Mouse (Mus musculus) heart, adult 2 months (tissue): Measurements from ENCODE around the gene Gria2. TPM values are rescaled to one million over a fixed set of nuclear protein-coding genes. Genes with fewer than 3 reads are reported as not detected.

Source experiments
- DNase-seq, 2 experiments: peaks; one replicate each; pipeline ENCODE4 v3.0.0; 2021
- H3K27ac ChIP-seq: fragments of 200-600 bp; 2 replicates; pipeline ENCODE4 v1.8.1; 2022
- H3K27me3 ChIP-seq: fragments of 200-500 bp; 2 replicates; pipeline ENCODE4 v1.6.1; 2012; ENCODE audit warnings: mild to moderate bottlenecking, low read length, inconsistent platforms, mixed read lengths; ENCODE audit not compliant: control insufficient read depth, insufficient read depth
- H3K36me3 ChIP-seq: fragments of 200-500 bp; 2 replicates; pipeline ENCODE4 v1.6.1; 2012; ENCODE audit warnings: low read length, inconsistent platforms; ENCODE audit not compliant: control insufficient read depth, insufficient read depth
- H3K4me1 ChIP-seq: fragments of 200-500 bp; 2 replicates; pipeline ENCODE4 v1.6.1; 2011; ENCODE audit warnings: low read length; ENCODE audit not compliant: control insufficient read depth, insufficient read depth
- H3K4me3 ChIP-seq: fragments of 200-600 bp; 2 replicates; pipeline ENCODE4 v1.8.1; 2022
- H3K79me2 ChIP-seq: fragments of 200-500 bp; replicated peaks from 2 replicates; pipeline ENCODE4 v1.6.1; 2012; ENCODE audit warnings: mild to moderate bottlenecking, inconsistent platforms, low read length, moderate library complexity, mixed read lengths; ENCODE audit not compliant: control insufficient read depth, insufficient read depth
- H3K9ac ChIP-seq: fragments of 200-500 bp; 2 replicates; pipeline ENCODE4 v1.6.1; 2012; ENCODE audit warnings: low read depth, mild to moderate bottlenecking, control low read depth, inconsistent platforms, low read length, mixed read lengths
- CTCF ChIP-seq: fragments of 200-600 bp; IDR thresholded peaks from 2 replicates; pipeline ENCODE4 v1.8.1; 2022; ENCODE audit warnings: antibody characterized with exemption, mild to moderate bottlenecking, moderate library complexity
- EP300 ChIP-seq: fragments of 200-500 bp; IDR thresholded peaks from 2 replicates; pipeline ENCODE4 v1.6.1; 2011; ENCODE audit warnings: low read depth, low read length, control low read depth; ENCODE audit not compliant: insufficient read depth
- POLR2A ChIP-seq: fragments of 200-500 bp; IDR thresholded peaks from 2 replicates; pipeline ENCODE4 v1.6.1; 2011; ENCODE audit warnings: mild to moderate bottlenecking, low read depth, low read length, control low read depth; ENCODE audit not compliant: insufficient read depth
- WGBS: fragments of 180-500 bp; shearing (Covaris S2); methylation state at CpG from one replicate; pipeline ENCODE4 v1.1.7; 2018; 5-methylcytosine and 5-hydroxymethylcytosine counted together
- intact Hi-C: fragments of 180-260 bp; cut with DNase I; formaldehyde crosslinking; loops from one replicate; pipeline ENCODE4 v1.15.1; 2025
- polyA plus RNA-seq: library from polyadenylated mRNA; depleted of rRNA; stranded (reverse); fragments of >200 nt; gene quantifications from 2 replicates; pipeline ENCODE4 v1.2.3, GENCODE M21; 2012
- total RNA-seq, 2 experiments: library from RNA; stranded (reverse); gene quantifications; 2 replicates each; pipeline ENCODE4 v1.2.3; 2021

The Gria2 gene
- total and polyA plus RNA-seq, 3 experiments: 0.09 TPM; not detected in 2

- intact Hi-C loops: no loop called here
- TF ChIP-seq EP300: no peak
- TF ChIP-seq CTCF: no peak
- no peak for TF ChIP-seq POLR2A
- no peaks in the 10 kb centered on the region for H3K4me1 ChIP-seq
- no peak overlapping the region for H3K4me3 ChIP-seq
- no peaks in the 10 kb centered on the region for H3K79me2 ChIP-seq
- no peak for DNase-seq
- H3K9ac ChIP-seq: no peak overlapping the region
- H3K27me3 ChIP-seq: no peaks in the 10 kb centered on the region
- no peaks in the 10 kb centered on the region for H3K36me3 ChIP-seq
- no peak overlapping the region for H3K27ac ChIP-seq
- 80% methylated on average over 3 of the region's 3 CpGs for WGBS
Observed at GRCm38 (mm10) chr3:80787116-80787744, 15.4 kb downstream of the Gria2 start.

DNA sequence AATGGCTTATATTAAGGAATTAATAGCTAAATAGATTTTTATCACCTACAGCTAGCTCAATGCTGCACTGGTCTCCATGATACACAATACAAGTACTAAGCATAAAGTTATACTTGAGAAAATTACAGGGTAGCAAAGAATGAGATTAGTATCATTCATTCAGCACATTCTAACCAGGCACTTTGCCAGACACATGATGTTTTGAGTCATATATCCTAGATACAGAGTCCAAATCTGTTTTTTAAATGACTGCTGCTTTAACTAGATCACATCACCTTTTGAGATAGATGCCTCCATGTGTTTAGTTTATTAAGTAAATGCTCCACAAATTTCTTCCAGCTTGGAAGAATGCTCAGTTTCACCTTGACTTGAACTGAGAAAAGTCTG, 21.5 kb downstream of the Gria2 start:
- Histone ChIP-seq H3K4me1 (no peaks in the 10 kb centered on the region), H3K36me3 (no peaks in the 10 kb centered on the region), H3K27ac (no peak overlapping the region), H3K4me3 (no peak overlapping the region), H3K27me3 (no peaks in the 10 kb centered on the region), H3K79me2 (no peaks in the 10 kb centered on the region), H3K9ac (no peak overlapping the region)
- intact Hi-C loops: no loop called here
- no peak for TF ChIP-seq CTCF
- TF ChIP-seq EP300: no peak
- no peak for TF ChIP-seq POLR2A
- DNase-seq: no peak

GRCm38 (mm10) chr3:80780383-80781143, 22.1 kb downstream of the Gria2 start:
- H3K4me3 ChIP-seq: no peak overlapping the region
- H3K9ac ChIP-seq: no peak overlapping the region
- H3K4me1 ChIP-seq: no peaks in the 10 kb centered on the region
- H3K36me3 ChIP-seq: no peaks in the 10 kb centered on the region
- H3K27me3 ChIP-seq: no peaks in the 10 kb centered on the region
- H3K27ac ChIP-seq: no peak overlapping the region
- no peak for DNase-seq
- TF ChIP-seq CTCF: no peak
- no peak for TF ChIP-seq POLR2A
- TF ChIP-seq EP300: no peak
- H3K79me2 ChIP-seq: no peaks in the 10 kb centered on the region
- intact Hi-C loops: no loop called here
- whole genome bisulfite sequencing: 69% methylated on average over 4 of the region's 4 CpGs

DNA sequence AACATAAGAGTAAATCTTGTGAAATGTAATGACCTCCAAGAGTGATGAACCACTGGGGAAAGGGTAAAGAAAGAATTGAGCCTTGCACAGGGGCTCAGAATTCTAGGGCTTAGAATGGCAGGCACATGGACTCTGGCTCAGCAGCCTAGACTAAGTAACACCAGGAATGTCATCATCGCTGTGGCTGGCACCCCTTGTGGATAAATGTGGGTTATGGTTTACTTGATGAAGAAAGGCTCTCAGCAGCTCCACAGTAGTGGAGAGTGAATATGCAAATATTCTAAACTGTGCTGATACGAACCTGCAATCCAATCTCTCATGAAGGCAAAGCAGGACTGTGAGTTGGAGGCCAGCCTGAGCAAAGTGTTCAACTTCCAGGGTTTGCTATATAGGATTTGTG, 26.0 kb downstream of the Gria2 start:
- 61% methylated on average over 2 of the region's 2 CpGs for WGBS
- TF ChIP-seq POLR2A (no peak), EP300 (no peak), CTCF (no peak)
- no peak overlapping the region for H3K9ac ChIP-seq
- H3K79me2 ChIP-seq: no peaks in the 10 kb centered on the region
- no peaks in the 10 kb centered on the region for H3K27me3 ChIP-seq
- no peak overlapping the region for H3K4me3 ChIP-seq
- H3K4me1 ChIP-seq: no peaks in the 10 kb centered on the region
- H3K27ac ChIP-seq: no peak overlapping the region
- DNase-seq: no peak
- H3K36me3 ChIP-seq: no peaks in the 10 kb centered on the region
- intact Hi-C loops: no loop called here

GRCm38 (mm10) chr3:80775971-80776370, 26.7 kb downstream of the Gria2 start:
- 52% methylated on average over 4 of the region's 4 CpGs for WGBS
- H3K4me1 ChIP-seq: no peaks in the 10 kb centered on the region
- no peaks in the 10 kb centered on the region for H3K36me3 ChIP-seq
- H3K79me2 ChIP-seq: no peaks in the 10 kb centered on the region
- H3K27ac ChIP-seq: no peak overlapping the region
- TF ChIP-seq EP300 (no peak), CTCF (no peak), POLR2A (no peak)
- intact Hi-C loops: no loop called here
- H3K27me3 ChIP-seq: no peaks in the 10 kb centered on the region
- no peak overlapping the region for H3K4me3 ChIP-seq
- H3K9ac ChIP-seq: no peak overlapping the region
- DNase-seq: no peak

GRCm38 (mm10) chr3:80774005-80774764, 28.4 kb downstream of the Gria2 start:
- H3K27ac ChIP-seq: no peak overlapping the region
- 70% methylated on average over 4 of the region's 4 CpGs for whole genome bisulfite sequencing
- no peak for DNase-seq
- H3K27me3 ChIP-seq: no peaks in the 10 kb centered on the region
- no peaks in the 10 kb centered on the region for H3K36me3 ChIP-seq
- H3K79me2 ChIP-seq: no peaks in the 10 kb centered on the region
- H3K4me3 ChIP-seq: no peak overlapping the region
- H3K4me1 ChIP-seq: no peaks in the 10 kb centered on the region
- intact Hi-C loops: no loop called here
- no peak for TF ChIP-seq CTCF
- no peak for TF ChIP-seq EP300
- no peak for TF ChIP-seq POLR2A
- no peak overlapping the region for H3K9ac ChIP-seq
